Mouse (Mus musculus) cerebellum, adult 2 months (tissue): ENCODE results near the gene S1pr5.

Experiments
- CTCF ChIP-seq: fragments of 200-500 bp; IDR thresholded peaks from 2 replicates; pipeline ENCODE4 v1.5.1; 2011; ENCODE audit warnings: low read depth, mild to moderate bottlenecking, control low read depth, low read length, moderate library complexity, borderline replicate concordance; ENCODE audit not compliant: insufficient read depth
- POLR2A ChIP-seq: fragments of 200-500 bp; IDR thresholded peaks from 2 replicates; pipeline ENCODE4 v1.6.1; 2011; ENCODE audit warnings: low read length, control low read depth, borderline replicate concordance; ENCODE audit not compliant: insufficient read depth

GRCm38 (mm10) chr9:21275727-21276126 is 27.5 kb upstream of the S1pr5 start:
- TF ChIP-seq POLR2A: no peak
- TF ChIP-seq CTCF: no peak
